Mouse (Mus musculus) CD4-positive, CD25-positive, alpha-beta regulatory T cell, adult 2 months (primary cell): ENCODE measurements around the gene Rfx4.

ENCODE experiments used
- DNase-seq: peaks from one replicate; pipeline ENCODE4 v3.0.0-alpha.2; 2012; ENCODE audit warnings: low read depth, low spot score

Rfx4 gene

GRCm38 (mm10) chr10:84758483-84759431 is 2.9 kb downstream of the Rfx4 start:
- no peak for DNase-seq

- no peak for DNase-seq
Measured at GRCm38 (mm10) chr10:84759511-84760117, 3.8 kb downstream of the Rfx4 start.

- DNase-seq: no peak
Measured at GRCm38 (mm10) chr10:84760118-84761111, 4.6 kb downstream of the Rfx4 start.

GRCm38 (mm10) chr10:84768766-84769165 is 12.9 kb downstream of the Rfx4 start:
- DNase-seq: peak; percentile 46

GRCm38 (mm10) chr10:84772380-84773130 is 16.7 kb downstream of the Rfx4 start:
- DNase-seq: no peak

- DNase-seq: no peak
Measured at GRCm38 (mm10) chr10:84773889-84774288, 18.0 kb downstream of the Rfx4 start.

- DNase-seq: peak; percentile 21
Measured at GRCm38 (mm10) chr10:84774573-84774972, 18.7 kb downstream of the Rfx4 start.

GRCm38 (mm10) chr10:84777109-84777508 is 21.2 kb downstream of the Rfx4 start:
- no peak for DNase-seq

GRCm38 (mm10) chr10:84777974-84778373 is 22.1 kb downstream of the Rfx4 start:
- DNase-seq: no peak

- DNase-seq: no peak
Measured at GRCm38 (mm10) chr10:84780828-84781227, 25.0 kb downstream of the Rfx4 start.

- no peak for DNase-seq
Measured at GRCm38 (mm10) chr10:84785339-84785738, 29.5 kb downstream of the Rfx4 start.

GRCm38 (mm10) chr10:84790323-84790722 is 34.5 kb downstream of the Rfx4 start:
- no peak for DNase-seq

- DNase-seq: no peak
Measured at GRCm38 (mm10) chr10:84791181-84791580, 35.3 kb downstream of the Rfx4 start.

- no peak for DNase-seq
Measured at GRCm38 (mm10) chr10:84801521-84801920, 45.7 kb downstream of the Rfx4 start.

- DNase-seq: no peak
Measured at GRCm38 (mm10) chr10:84803216-84803844, 47.5 kb downstream of the Rfx4 start.

GRCm38 (mm10) chr10:84805576-84805975 is 49.7 kb downstream of the Rfx4 start:
- no peak for DNase-seq

GRCm38 (mm10) chr10:84807206-84807605 is 51.3 kb downstream of the Rfx4 start:
- no peak for DNase-seq

- no peak for DNase-seq
Measured at GRCm38 (mm10) chr10:84810030-84810849, 54.4 kb downstream of the Rfx4 start.

- DNase-seq: no peak
Measured at GRCm38 (mm10) chr10:84811171-84811912, 55.5 kb downstream of the Rfx4 start.
